Mouse (Mus musculus): ENCODE measurements around the gene Lmo7.

Gene Lmo7

GRCm38 (mm10) chr14:101729237-101729971 lies at the start of gene Lmo7, which contains the start of gene Gm9922:
Lmo7 (plus strand) TSS chr14:101729957.
Gm9922 (minus strand) TSS chr14:101729814.
- DNase-seq, result peak; percentile 60

GRCm38 (mm10) chr14:101687696-101688095 lies 42.1 kb upstream of the Lmo7 start:
- DNase-seq, result no peak

GRCm38 (mm10) chr14:101688406-101688805 lies 41.4 kb upstream of the Lmo7 start:
- DNase-seq, result no peak

- DNase-seq, result no peak
Measured at GRCm38 (mm10) chr14:101704479-101704878, 25.3 kb upstream of the Lmo7 start.

GRCm38 (mm10) chr14:101707088-101707487 lies 22.7 kb upstream of the Lmo7 start:
- no peak for DNase-seq

GRCm38 (mm10) chr14:101714414-101714813 lies 15.3 kb upstream of the Lmo7 start:
- DNase-seq, result no peak

- DNase-seq, result no peak
Measured at GRCm38 (mm10) chr14:101729972-101730692, 375 bp downstream of the Lmo7 start.

- peak; percentile 14 for DNase-seq
Measured at GRCm38 (mm10) chr14:101733542-101734303, 4.0 kb downstream of the Lmo7 start.

- DNase-seq, result no peak
Measured at GRCm38 (mm10) chr14:101737501-101737900, 7.7 kb downstream of the Lmo7 start.

- no peak for DNase-seq
Measured at GRCm38 (mm10) chr14:101746635-101747034, 16.9 kb downstream of the Lmo7 start.

- DNase-seq, result no peak
Measured at GRCm38 (mm10) chr14:101747811-101748210, 18.1 kb downstream of the Lmo7 start.

GRCm38 (mm10) chr14:101748436-101748835 lies 18.7 kb downstream of the Lmo7 start:
- DNase-seq, result no peak

GRCm38 (mm10) chr14:101750910-101751309 lies 21.2 kb downstream of the Lmo7 start:
- no peak for DNase-seq

GRCm38 (mm10) chr14:101755425-101755824 lies 25.7 kb downstream of the Lmo7 start:
- DNase-seq, result peak; percentile 16

- no peak for DNase-seq
Measured at GRCm38 (mm10) chr14:101762267-101762666, 32.5 kb downstream of the Lmo7 start.

GRCm38 (mm10) chr14:101763762-101764295 lies 34.1 kb downstream of the Lmo7 start:
- DNase-seq, result no peak

- no peak for DNase-seq
Measured at GRCm38 (mm10) chr14:101771336-101771735, 41.6 kb downstream of the Lmo7 start.

GRCm38 (mm10) chr14:101771756-101772155 lies 42.0 kb downstream of the Lmo7 start:
- DNase-seq, result no peak

GRCm38 (mm10) chr14:101774631-101775030 lies 44.9 kb downstream of the Lmo7 start:
- DNase-seq, result peak; percentile 16

GRCm38 (mm10) chr14:101776296-101777128 lies 46.8 kb downstream of the Lmo7 start:
- DNase-seq, result no peak

GRCm38 (mm10) chr14:101777129-101777493 lies 47.4 kb downstream of the Lmo7 start:
- DNase-seq, result no peak

- DNase-seq, result no peak
Measured at GRCm38 (mm10) chr14:101778426-101778825, 48.7 kb downstream of the Lmo7 start.
